ENCODE assay signal across 17 mouse cellular contexts in genomic region chr5:81285643-81286042, GRCm38 (mm10).
DNase-seq lines count a peak whose midpoint lies in the region; ATAC-seq lines count a peak whose summit lies in the region.
"Had no signal": no experiment of that assay in that cellular context is flagged by ENCODE, and none has a peak within 500 bp of the region (broad histone marks: within the 10 kb centered on the region; RNA-seq: fewer than 3 reads in every experiment).

No protein-coding gene starts in this region.

- no peak overlapping the region for H3K4me3 ChIP-seq in hindbrain, embryonic 13.5 days
- no peak overlapping the region for H3K4me3 ChIP-seq in hindbrain, embryonic 16.5 days (ENCODE audit: low read length)
- no peak overlapping the region for H3K4me3 ChIP-seq in neural tube, embryonic 12.5 days
- H3K4me3 ChIP-seq in midbrain, embryonic 14.5 days (replicated peaks; ENCODE audit: low read depth, low read length) = no peak overlapping the region
- H3K4me3 ChIP-seq: embryonic facial prominence, embryonic 13.5 days; forebrain, embryonic 12.5 days; heart, embryonic 12.5 days; hindbrain, embryonic 10.5 days had no signal

- H3K4me2 ChIP-seq in hindbrain, embryonic 13.5 days = no peak overlapping the region
- H3K4me2 ChIP-seq in hindbrain, embryonic 16.5 days (ENCODE audit: low read length) = no peak overlapping the region
- H3K4me2 ChIP-seq in neural tube, embryonic 12.5 days (replicated peaks) = no peak overlapping the region
- no peak overlapping the region for H3K4me2 ChIP-seq in midbrain, embryonic 14.5 days (ENCODE audit: low read length)
- H3K4me2 ChIP-seq: embryonic facial prominence, embryonic 13.5 days; forebrain, embryonic 12.5 days; heart, embryonic 12.5 days had no signal

- no peak for DNase-seq in neural tube, embryonic 10.5 days (ENCODE audit: extremely low spot score, low spot score)
- peak; percentile 22 for DNase-seq in midbrain, embryonic 14.5 days
- DNase-seq in c-Kit-positive CD71-positive TER-119-positive erythroid progenitor cells, embryonic 14.5 days (ENCODE audit: low spot score) = no peak
- no peak for DNase-seq in urinary bladder, adult 18-20 months (ENCODE audit: low spot score in 2 of 2)
- DNase-seq: adrenal gland, postnatal 10 days; cerebellum, adult 18-20 months; cerebellum, adult 9-11 months; cerebellum, postnatal 36 days; gastrocnemius, postnatal 14 days had no signal

- 0 out of 2 replicates have a peak overlapping the region, but pooled peaks have one; percentile 18 for H3K27ac ChIP-seq in hindbrain, embryonic 13.5 days
- H3K27ac ChIP-seq in hindbrain, embryonic 16.5 days (ENCODE audit: low read depth, low read length) = no peak overlapping the region
- H3K27ac ChIP-seq in neural tube, embryonic 12.5 days = no peak overlapping the region
- H3K27ac ChIP-seq in midbrain, embryonic 14.5 days (replicated peaks; ENCODE audit: low read depth, low read length) = no peak overlapping the region
- H3K27ac ChIP-seq: embryonic facial prominence, embryonic 13.5 days; forebrain, embryonic 12.5 days; hindbrain, embryonic 10.5 days had no signal

- H3K4me1 ChIP-seq in hindbrain, embryonic 13.5 days (replicated peaks) = peaks cover 5% of the 10 kb centered on the region; the same call in 1 of the 2 replicates
- H3K4me1 ChIP-seq in hindbrain, embryonic 16.5 days (ENCODE audit: control insufficient read depth, insufficient read depth, low read depth, low read length) = no peaks in the 10 kb centered on the region
- no peaks in the 10 kb centered on the region for H3K4me1 ChIP-seq in neural tube, embryonic 12.5 days
- no peaks in the 10 kb centered on the region for H3K4me1 ChIP-seq in midbrain, embryonic 14.5 days (ENCODE audit: control insufficient read depth, insufficient read depth, low read length)
- H3K4me1 ChIP-seq: embryonic facial prominence, embryonic 13.5 days; forebrain, embryonic 12.5 days; heart, embryonic 12.5 days; hindbrain, embryonic 10.5 days had no signal

- H3K27me3 ChIP-seq in hindbrain, embryonic 13.5 days = no peaks in the 10 kb centered on the region
- no peaks in the 10 kb centered on the region for H3K27me3 ChIP-seq in hindbrain, embryonic 16.5 days (replicated peaks; ENCODE audit: control insufficient read depth, insufficient read depth, low read length)
- no peaks in the 10 kb centered on the region for H3K27me3 ChIP-seq in neural tube, embryonic 12.5 days (replicated peaks)
- H3K27me3 ChIP-seq in midbrain, embryonic 14.5 days (ENCODE audit: control insufficient read depth, insufficient read depth, low read length) = no peaks in the 10 kb centered on the region
- H3K27me3 ChIP-seq: embryonic facial prominence, embryonic 13.5 days; forebrain, embryonic 12.5 days; heart, embryonic 12.5 days had no signal

- WGBS in hindbrain, embryonic 13.5 days = 22% methylated on average over 1 of the region's 1 CpGs
- WGBS in hindbrain, embryonic 16.5 days = 28% methylated on average over 1 of the region's 1 CpGs
- 30% methylated on average over 1 of the region's 1 CpGs for WGBS in neural tube, embryonic 12.5 days
- 13% methylated on average over 1 of the region's 1 CpGs for WGBS in midbrain, embryonic 14.5 days

- no peak overlapping the region for H3K9ac ChIP-seq in hindbrain, embryonic 13.5 days
- no peak overlapping the region for H3K9ac ChIP-seq in hindbrain, embryonic 16.5 days (ENCODE audit: low read depth, low read length)
- H3K9ac ChIP-seq in neural tube, embryonic 12.5 days = no peak overlapping the region
- H3K9ac ChIP-seq in midbrain, embryonic 14.5 days (replicated peaks; ENCODE audit: low read length) = no peak overlapping the region
- H3K9ac ChIP-seq: embryonic facial prominence, embryonic 13.5 days; forebrain, embryonic 12.5 days; heart, embryonic 12.5 days had no signal

- H3K36me3 ChIP-seq in hindbrain, embryonic 13.5 days = no peaks in the 10 kb centered on the region
- H3K36me3 ChIP-seq in hindbrain, embryonic 16.5 days (ENCODE audit: control insufficient read depth, insufficient read depth, low read length) = no peaks in the 10 kb centered on the region
- H3K36me3 ChIP-seq in neural tube, embryonic 12.5 days = no peaks in the 10 kb centered on the region
- H3K36me3 ChIP-seq in midbrain, embryonic 14.5 days (ENCODE audit: control insufficient read depth, insufficient read depth, low read length) = no peaks in the 10 kb centered on the region
- H3K36me3 ChIP-seq: embryonic facial prominence, embryonic 13.5 days; forebrain, embryonic 12.5 days; heart, embryonic 12.5 days; hindbrain, embryonic 10.5 days had no signal

- ATAC-seq in hindbrain, embryonic 13.5 days (ENCODE audit: low FRiP score) = no peak
- ATAC-seq in hindbrain, embryonic 16.5 days = no peak
- ATAC-seq in neural tube, embryonic 12.5 days (ENCODE audit: low FRiP score, low read depth) = peak; percentile 50; the same call in 1 of the 2 replicates
- ATAC-seq in midbrain, embryonic 14.5 days (ENCODE audit: low FRiP score, low TSS enrichment) = no peak
- ATAC-seq: forebrain, embryonic 16.5 days had no signal

- no peaks in the 10 kb centered on the region for H3K9me3 ChIP-seq in hindbrain, embryonic 13.5 days
- H3K9me3 ChIP-seq in hindbrain, embryonic 16.5 days (ENCODE audit: control insufficient read depth, low read length) = no peaks in the 10 kb centered on the region
- H3K9me3 ChIP-seq in neural tube, embryonic 12.5 days = no peaks in the 10 kb centered on the region
- no peaks in the 10 kb centered on the region for H3K9me3 ChIP-seq in midbrain, embryonic 14.5 days (ENCODE audit: control insufficient read depth, low read length)
- H3K9me3 ChIP-seq: embryonic facial prominence, embryonic 13.5 days; forebrain, embryonic 12.5 days; heart, embryonic 12.5 days; hindbrain, embryonic 10.5 days had no signal
